Comparison of ENCODE assay signal across 18 mouse cellular contexts in the genomic region with DNA sequence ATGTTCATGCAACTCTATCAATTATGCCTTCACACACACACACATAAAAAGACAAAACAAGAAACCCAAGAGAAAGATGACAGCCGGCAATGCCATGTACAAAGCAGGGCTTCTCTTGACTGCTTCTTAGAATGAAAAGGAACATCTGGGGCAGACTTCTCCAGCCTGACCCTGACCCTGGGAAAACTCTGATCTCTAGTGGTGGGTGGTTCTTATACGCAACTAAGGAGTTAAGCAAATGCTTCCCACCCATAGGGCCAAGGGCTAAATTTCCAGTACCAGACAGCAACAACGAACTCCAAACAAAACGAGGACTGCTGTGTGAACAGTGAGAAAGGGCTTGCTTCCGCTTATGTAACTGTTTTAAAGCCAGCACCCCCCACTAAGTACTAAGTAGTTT.
DNase-seq lines count a peak whose midpoint lies in the region; ATAC-seq lines count a peak whose summit lies in the region.
"Had no signal": no experiment of that assay in that cellular context is flagged by ENCODE, and none has a peak within 500 bp of the region (broad histone marks: within the 10 kb centered on the region; RNA-seq: fewer than 3 reads in every experiment).

No protein-coding gene starts in this region.

- no peaks in the 10 kb centered on the region for H3K9me3 ChIP-seq in kidney, embryonic 15.5 days (replicated peaks)
- no peaks in the 10 kb centered on the region for H3K9me3 ChIP-seq in lung, embryonic 15.5 days
- no peaks in the 10 kb centered on the region for H3K9me3 ChIP-seq in hindbrain, embryonic 16.5 days (ENCODE audit: control insufficient read depth, low read length)
- H3K9me3 ChIP-seq: embryonic facial prominence, embryonic 12.5 days; G1E; hindbrain, embryonic 12.5 days; intestine, embryonic 15.5 days; limb, embryonic 13.5 days; liver, embryonic 15.5 days had no signal

- peaks cover 49% of the 10 kb centered on the region for H3K36me3 ChIP-seq in kidney, embryonic 15.5 days
- H3K36me3 ChIP-seq in lung, embryonic 15.5 days: peaks cover 18% of the 10 kb centered on the region; the same call in 1 of the 2 replicates
- H3K36me3 ChIP-seq in hindbrain, embryonic 16.5 days (ENCODE audit: control insufficient read depth, insufficient read depth, low read length): peaks cover 10% of the 10 kb centered on the region

- no peak overlapping the region for H3K4me3 ChIP-seq in kidney, embryonic 15.5 days (replicated peaks)
- no peak overlapping the region for H3K4me3 ChIP-seq in lung, embryonic 15.5 days
- no peak overlapping the region for H3K4me3 ChIP-seq in hindbrain, embryonic 16.5 days (ENCODE audit: low read length)
- H3K4me3 ChIP-seq: embryonic facial prominence, embryonic 12.5 days; heart, adult 2 months; hindbrain, embryonic 12.5 days; intestine, embryonic 15.5 days; limb, embryonic 13.5 days; liver, embryonic 15.5 days had no signal

- DNase-seq in embryo, embryonic 10.5 days (ENCODE audit: low spot score): peak; percentile 10
- no peak for DNase-seq in embryo, embryonic 10 days (ENCODE audit: low spot score)
- DNase-seq in kidney, postnatal 4 days: no peak
- DNase-seq in lung, postnatal 14 days: no peak
- DNase-seq in lung, postnatal 25 days (ENCODE audit: low spot score): peak; percentile 39
- DNase-seq: cerebellum, adult 9-11 months; right cerebral cortex, postnatal 25 days had no signal

- H3K9ac ChIP-seq in kidney, embryonic 15.5 days: no peak overlapping the region
- H3K9ac ChIP-seq in lung, embryonic 15.5 days: no peak overlapping the region
- no peak overlapping the region for H3K9ac ChIP-seq in hindbrain, embryonic 16.5 days (ENCODE audit: low read depth, low read length)
- H3K9ac ChIP-seq: embryonic facial prominence, embryonic 12.5 days; hindbrain, embryonic 12.5 days; intestine, embryonic 15.5 days; limb, embryonic 13.5 days; liver, embryonic 15.5 days had no signal

- no peak; the same call in 1 of the 2 replicates for ATAC-seq in kidney, embryonic 15.5 days (replicated peaks; ENCODE audit: low FRiP score)
- peak; percentile 89 for ATAC-seq in lung, embryonic 15.5 days (ENCODE audit: borderline replicate concordance, extremely low read depth, low FRiP score, low TSS enrichment)
- ATAC-seq in hindbrain, embryonic 16.5 days: no peak
- ATAC-seq: forebrain, embryonic 16.5 days; intestine, embryonic 15.5 days had no signal

- peaks cover 6% of the 10 kb centered on the region; the same call in 1 of the 2 replicates for H3K4me1 ChIP-seq in kidney, embryonic 15.5 days
- peaks cover 14% of the 10 kb centered on the region for H3K4me1 ChIP-seq in lung, embryonic 15.5 days
- no peaks in the 10 kb centered on the region for H3K4me1 ChIP-seq in hindbrain, embryonic 16.5 days (ENCODE audit: control insufficient read depth, insufficient read depth, low read depth, low read length)
- H3K4me1 ChIP-seq: embryonic facial prominence, embryonic 12.5 days; hindbrain, embryonic 12.5 days; intestine, embryonic 15.5 days; limb, embryonic 13.5 days; liver, embryonic 15.5 days had no signal

- 51% methylated on average over 5 of the region's 5 CpGs for WGBS in kidney, embryonic 15.5 days
- 39% methylated on average over 5 of the region's 5 CpGs for WGBS in lung, embryonic 15.5 days
- WGBS in hindbrain, embryonic 16.5 days: 75% methylated on average over 5 of the region's 5 CpGs

- H3K27ac ChIP-seq in kidney, embryonic 15.5 days: peak overlapping the region; percentile 55
- peak overlapping the region; percentile 79 for H3K27ac ChIP-seq in lung, embryonic 15.5 days
- H3K27ac ChIP-seq in hindbrain, embryonic 16.5 days (ENCODE audit: low read depth, low read length): no peak overlapping the region
- H3K27ac ChIP-seq: embryonic facial prominence, embryonic 12.5 days; heart, adult 2 months; hindbrain, embryonic 12.5 days; intestine, embryonic 15.5 days; limb, embryonic 13.5 days; liver, embryonic 15.5 days had no signal

- no peak overlapping the region for H3K4me2 ChIP-seq in kidney, embryonic 15.5 days
- H3K4me2 ChIP-seq in lung, embryonic 15.5 days: no peak overlapping the region
- no peak overlapping the region for H3K4me2 ChIP-seq in hindbrain, embryonic 16.5 days (ENCODE audit: low read length)
- H3K4me2 ChIP-seq: embryonic facial prominence, embryonic 12.5 days; hindbrain, embryonic 12.5 days; intestine, embryonic 15.5 days; limb, embryonic 13.5 days; liver, embryonic 15.5 days had no signal

- no peaks in the 10 kb centered on the region for H3K27me3 ChIP-seq in kidney, embryonic 15.5 days
- no peaks in the 10 kb centered on the region for H3K27me3 ChIP-seq in lung, embryonic 15.5 days
- no peaks in the 10 kb centered on the region for H3K27me3 ChIP-seq in hindbrain, embryonic 16.5 days (replicated peaks; ENCODE audit: control insufficient read depth, insufficient read depth, low read length)
- H3K27me3 ChIP-seq: embryonic facial prominence, embryonic 12.5 days; hindbrain, embryonic 12.5 days; intestine, embryonic 15.5 days; limb, embryonic 13.5 days; liver, embryonic 15.5 days had no signal

Comparison
In these comparisons a context has a peak if more than half of its experiments do, and no peak if none do; other contexts are left out.
1. DNase-seq: peak in embryo, embryonic 10.5 days (single experiment) and lung, postnatal 25 days (single experiment); none in embryo, embryonic 10 days (single experiment), kidney, postnatal 4 days (0 of 2) and lung, postnatal 14 days (single experiment).